Mouse (Mus musculus): ENCODE results near the gene Nipal4.
A peak's percentile ranks its signal among the peaks of the same experiment; 100 is the strongest.
"Not testable (repeated sequence)": the region's sequence is repeated elsewhere in the genome, so short reads cannot be mapped to it uniquely, and the experiment has no call there.

Gene Nipal4

GRCm38 (mm10) chr11:46165866-46166585, at the start of gene Nipal4:
Gene Nipal4 (minus strand): TSS chr11:46166508.
- peak; percentile 23 for DNase-seq (ENCODE audit: low spot score)

DNA sequence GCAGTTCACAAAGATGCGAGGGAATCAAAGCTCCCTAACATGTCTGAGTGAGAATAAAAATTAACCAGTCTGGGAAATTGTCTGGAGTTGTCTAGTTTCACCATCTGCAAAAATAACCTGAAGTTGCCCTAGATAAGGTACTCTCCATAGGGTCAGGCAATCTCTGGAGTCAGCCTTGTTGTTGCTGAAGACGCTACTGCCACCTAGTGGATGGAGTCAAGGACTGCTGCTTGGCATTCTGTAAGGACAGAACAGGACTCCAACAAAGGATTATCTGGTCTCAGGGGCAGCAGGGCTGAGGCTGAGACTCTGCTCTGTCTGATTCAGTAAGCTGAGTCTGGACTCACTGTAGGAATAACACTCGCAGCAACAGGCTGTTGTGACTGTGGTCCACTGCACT, 49.0 kb upstream of the Nipal4 start:
- no peak for DNase-seq (ENCODE audit: low spot score)

DNA sequence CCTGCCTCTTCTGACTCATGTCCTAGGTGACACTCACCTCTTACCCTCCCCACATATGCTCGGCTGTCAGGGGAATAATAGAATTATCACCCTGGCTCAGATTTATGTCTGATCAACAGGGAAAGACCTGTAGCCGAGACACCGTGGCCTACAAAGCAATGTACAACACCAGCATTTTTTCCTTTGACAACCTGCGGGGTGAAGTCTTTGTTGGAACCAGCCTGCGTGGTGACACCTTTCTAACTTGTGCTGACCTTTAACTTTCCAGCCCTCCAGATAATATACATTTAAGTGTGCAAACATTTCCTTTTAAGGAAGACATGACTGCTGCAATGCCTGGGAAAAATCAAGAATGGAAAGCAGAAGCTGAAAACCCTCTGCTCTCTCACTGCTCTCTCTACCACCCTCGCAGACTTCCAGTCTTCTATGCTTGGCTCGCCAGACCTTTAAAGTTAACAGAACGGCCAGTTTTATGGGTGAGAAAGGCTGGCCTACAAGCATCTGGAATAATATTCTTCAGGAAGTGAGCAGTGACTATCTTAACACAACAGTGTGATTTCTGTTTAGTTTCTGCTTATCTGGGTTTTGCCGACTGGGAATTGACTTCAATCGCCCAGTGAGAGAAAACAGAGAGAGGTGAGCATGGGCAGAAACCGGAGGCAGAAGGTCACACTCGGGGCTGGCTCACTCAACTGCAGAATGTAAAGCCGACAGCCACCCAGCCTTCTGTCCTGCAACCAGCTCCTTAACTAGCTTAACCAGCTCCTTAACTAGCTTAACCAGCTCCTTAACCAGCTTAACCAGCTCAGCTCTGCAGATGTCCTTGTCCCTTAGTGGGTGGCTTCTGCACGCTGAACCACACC, 48.3 kb upstream of the Nipal4 start:
- no peak for DNase-seq (ENCODE audit: low spot score)

DNA sequence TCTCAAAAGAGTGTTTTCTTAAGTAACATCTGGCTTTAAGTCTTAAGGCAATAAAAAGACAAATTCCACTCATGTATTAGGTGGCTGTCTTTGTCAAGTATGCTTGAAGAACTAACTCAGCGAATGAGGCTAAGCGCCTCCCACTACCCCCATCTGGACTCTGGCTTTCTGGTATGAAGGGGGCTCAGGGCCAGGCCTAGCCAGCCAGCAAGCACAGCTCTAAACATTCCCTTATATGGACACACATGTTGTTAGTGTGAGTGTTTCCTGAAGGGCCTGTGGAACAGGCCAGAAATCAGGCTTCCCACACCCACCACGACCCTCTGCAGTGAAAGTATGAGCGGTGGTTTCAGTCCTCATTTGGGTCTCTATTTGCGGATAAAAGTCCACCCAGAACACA, 47.5 kb upstream of the Nipal4 start:
- DNase-seq (ENCODE audit: low spot score), result no peak

GRCm38 (mm10) chr11:46211858-46212257, 45.5 kb upstream of the Nipal4 start:
- DNase-seq (ENCODE audit: low spot score), result no peak

DNA sequence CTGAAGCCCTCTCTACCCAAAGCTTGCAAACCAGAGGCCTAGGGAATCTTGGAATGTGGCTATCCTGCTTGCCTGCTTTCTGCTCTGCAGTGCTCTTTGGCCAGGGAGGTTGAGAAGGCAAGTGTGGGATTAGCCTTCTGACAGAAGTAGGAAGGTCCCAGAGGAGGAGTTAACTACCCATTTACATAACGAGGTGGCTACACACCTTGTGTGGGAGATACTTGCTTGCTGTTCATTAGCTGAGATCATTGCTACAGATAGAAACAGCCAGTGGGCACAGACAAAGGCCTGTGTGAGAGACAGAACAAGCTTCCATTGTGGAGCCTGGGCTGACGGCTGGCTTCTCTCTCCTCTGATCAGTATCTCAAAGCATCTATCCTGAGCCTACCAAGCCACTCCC, 43.6 kb upstream of the Nipal4 start:
- DNase-seq (ENCODE audit: low spot score), result no peak

GRCm38 (mm10) chr11:46205639-46206409, 39.5 kb upstream of the Nipal4 start:
- no peak for DNase-seq (ENCODE audit: low spot score)

DNA sequence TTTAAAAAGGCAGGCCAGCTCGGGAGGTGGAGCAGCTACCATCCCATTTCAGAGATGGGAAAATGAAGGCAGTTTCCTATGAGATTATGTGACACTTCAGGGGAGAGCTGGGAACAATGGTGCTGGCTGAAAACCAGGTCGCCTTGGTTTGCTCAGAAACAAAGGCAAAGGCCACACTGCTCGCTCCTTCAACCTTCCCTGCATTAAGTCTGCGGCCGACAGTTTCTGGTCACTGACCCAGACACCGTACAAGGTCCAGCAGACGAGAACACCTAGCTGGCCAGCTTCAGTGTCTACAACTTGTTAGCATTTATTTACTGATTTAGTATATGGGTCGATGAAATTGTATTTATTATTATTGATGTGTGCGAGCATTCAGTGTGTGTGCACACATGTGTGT, 38.5 kb upstream of the Nipal4 start:
- DNase-seq (ENCODE audit: low spot score), result no peak

DNA sequence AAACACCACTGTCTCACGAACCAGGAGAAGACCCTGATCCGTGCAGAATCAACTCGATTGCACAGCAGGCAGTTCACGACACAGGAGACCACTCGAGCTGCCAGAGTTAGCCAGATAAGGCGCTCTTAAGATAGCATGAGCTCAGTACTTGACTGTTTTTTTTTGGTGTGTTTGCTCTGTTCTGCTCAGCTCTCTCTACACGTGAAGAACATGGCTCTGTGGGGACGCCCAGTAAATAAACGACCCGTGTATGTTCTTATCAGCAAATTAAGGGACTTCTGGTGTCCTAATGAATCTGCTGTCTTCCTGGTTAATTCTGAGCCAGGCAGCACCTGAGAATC, 36.2 kb upstream of the Nipal4 start:
- no peak for DNase-seq (ENCODE audit: low spot score)

DNA sequence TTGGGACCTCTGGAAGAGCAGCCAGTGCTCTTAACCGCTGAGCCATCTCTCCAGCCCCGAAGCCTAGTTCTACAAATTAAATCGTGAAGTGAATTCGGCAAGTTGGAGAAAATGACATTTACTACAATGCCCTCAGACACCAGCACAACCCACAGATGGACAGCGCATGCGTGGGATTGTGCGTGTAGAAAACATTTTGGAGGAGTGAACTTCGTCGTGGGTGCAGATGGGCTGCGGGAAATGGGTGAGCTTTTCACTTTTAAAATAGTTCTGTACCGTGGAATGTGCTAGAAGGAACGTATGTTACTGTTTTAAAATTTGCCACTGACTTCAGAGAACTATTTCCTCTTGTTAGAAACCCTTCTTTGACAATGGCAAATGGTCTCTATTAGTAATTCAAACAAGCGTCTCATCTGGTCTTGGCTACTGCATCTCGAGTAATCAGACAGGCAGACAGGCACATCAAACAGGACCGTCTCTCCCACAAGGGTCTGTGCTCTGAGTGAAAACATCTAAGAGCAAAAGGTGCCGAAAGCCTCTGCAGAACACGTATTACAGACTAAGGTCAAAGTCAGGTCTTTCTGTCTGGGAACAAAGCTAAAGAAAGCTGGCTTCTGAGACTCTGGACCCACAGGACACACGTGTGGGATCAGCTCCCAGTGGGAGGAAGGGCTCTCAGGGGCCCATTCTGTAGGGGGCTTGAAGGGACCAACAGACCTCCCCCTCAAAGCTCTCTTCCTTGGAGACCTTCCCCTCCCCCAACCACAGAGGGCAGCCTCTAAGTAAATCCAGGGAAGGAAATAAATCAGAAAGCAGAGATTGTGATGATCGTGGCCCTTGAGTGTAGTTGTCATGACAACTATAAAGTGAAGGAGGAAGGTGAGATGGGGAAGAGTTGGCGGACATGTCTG, 35.6 kb upstream of the Nipal4 start:
- no peak for DNase-seq (ENCODE audit: low spot score)

GRCm38 (mm10) chr11:46200664-46201063, 34.4 kb upstream of the Nipal4 start:
- DNase-seq (ENCODE audit: low spot score), result no peak

DNA sequence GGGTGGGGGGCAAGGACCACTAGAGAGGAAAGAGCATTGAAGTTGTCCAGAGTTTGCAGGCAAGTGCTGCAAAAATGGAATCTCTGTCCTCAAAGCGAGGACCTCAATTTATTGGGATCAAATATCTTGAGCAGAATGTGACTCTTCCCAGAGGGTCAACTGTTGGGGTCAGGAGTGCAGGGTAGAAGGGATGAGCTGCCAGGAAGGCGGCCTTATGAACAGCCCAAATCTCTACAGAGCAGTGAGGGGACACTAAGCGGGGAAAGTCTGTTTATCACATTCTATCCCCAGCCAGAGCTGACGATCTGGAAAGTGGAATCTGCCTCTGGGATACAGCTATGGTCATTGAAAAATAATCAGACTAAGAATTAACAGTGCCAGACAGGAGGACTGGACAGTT, 27.9 kb upstream of the Nipal4 start:
- DNase-seq (ENCODE audit: low spot score), result no peak

- no peak for DNase-seq (ENCODE audit: low spot score)
These were observed 22.0 kb upstream of the Nipal4 start for GRCm38 (mm10) chr11:46188283-46188682.

- no peak for DNase-seq (ENCODE audit: low spot score)
These were observed 19.2 kb upstream of the Nipal4 start for GRCm38 (mm10) chr11:46185486-46185885.

GRCm38 (mm10) chr11:46184946-46185345, 18.6 kb upstream of the Nipal4 start:
- no peak for DNase-seq (ENCODE audit: low spot score)

DNA sequence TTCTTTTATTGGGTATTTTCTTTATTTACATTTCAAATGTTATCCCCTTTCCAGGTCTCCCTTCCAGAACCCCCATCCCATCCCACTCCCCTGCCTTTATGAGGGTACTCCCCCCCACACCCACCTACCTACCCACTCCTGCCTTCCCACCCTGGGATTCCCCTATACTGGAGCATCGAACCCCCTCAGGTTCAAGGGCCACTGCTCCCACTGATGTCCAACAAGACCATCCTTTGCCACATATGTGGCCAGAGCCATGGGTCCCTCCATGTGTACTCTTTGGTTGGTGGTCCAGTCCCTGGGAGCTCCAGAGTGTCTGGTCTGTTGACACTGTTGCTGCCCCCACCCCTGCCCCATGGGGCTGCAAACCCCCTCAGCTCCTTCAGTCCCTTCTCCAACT, 15.7 kb upstream of the Nipal4 start:
- not testable (repeated sequence) for DNase-seq (ENCODE audit: low spot score)

GRCm38 (mm10) chr11:46177246-46178043, 11.1 kb upstream of the Nipal4 start:
- no peak for DNase-seq (ENCODE audit: low spot score)

DNA sequence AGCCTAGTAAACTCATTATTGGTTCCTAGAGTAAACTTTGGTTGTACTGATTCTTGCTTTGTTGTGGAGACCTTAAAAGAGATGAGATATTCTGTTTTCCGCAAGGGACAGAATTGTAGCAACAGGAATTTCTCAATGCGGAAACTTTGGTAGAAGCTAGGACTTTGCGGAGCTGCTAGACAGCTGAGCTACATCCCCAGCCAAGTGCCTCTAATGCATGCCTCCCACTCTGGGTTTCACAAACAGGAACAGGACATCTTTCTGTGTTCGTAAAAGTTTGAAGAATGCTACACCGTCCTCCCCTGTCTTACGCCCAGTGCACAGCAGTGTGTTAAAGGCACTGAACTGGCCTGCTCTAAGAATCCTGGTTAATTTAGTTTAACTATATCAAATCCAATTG, 9.8 kb upstream of the Nipal4 start:
- DNase-seq (ENCODE audit: low spot score), result no peak

DNA sequence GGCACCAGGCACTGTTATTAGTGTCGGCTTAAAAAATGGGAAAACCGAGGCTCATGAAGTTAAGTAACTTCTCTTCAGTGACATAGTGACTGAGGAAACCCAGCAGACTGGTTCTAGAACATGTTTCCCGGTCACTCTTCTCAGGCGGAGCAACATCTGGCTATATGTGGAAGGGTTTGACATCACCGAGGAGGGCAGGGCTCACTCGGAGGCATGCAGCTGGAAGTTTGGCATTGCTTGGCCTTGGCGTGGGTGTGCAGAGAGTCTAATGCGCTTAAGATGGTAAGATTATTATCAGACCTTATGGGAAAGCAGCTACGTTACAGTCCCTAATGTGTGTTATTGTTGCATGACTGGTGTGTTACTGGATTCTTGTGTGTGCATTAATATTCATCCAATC, 5.8 kb upstream of the Nipal4 start:
- no peak for DNase-seq (ENCODE audit: low spot score)

DNA sequence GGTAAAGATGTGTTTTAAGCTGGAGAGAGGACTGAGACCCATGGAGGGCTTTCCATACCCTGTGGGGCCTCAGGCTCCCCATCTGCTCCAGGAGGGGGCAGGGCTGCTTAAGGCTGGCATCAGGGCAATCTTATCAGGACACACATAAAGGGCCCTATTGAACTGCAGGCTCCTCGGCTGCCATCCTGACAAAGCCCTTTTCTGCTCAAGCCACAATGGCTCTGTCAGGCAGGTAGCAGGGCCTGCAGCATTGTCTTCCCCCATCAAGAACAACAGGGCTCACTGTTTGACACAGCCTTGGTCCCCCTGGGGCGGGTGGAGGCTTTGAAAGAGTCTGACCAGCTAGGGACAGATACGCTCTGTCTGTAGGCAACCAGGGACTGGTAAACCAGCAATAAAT, 3.6 kb upstream of the Nipal4 start:
- DNase-seq (ENCODE audit: low spot score), result no peak

- DNase-seq (ENCODE audit: low spot score), result no peak
These were observed 2.2 kb upstream of the Nipal4 start for GRCm38 (mm10) chr11:46168506-46168905.
